Mouse (Mus musculus) lung, postnatal 36 days (tissue): ENCODE results near the gene B9d1.

ENCODE experiments used
- DNase-seq: peaks from one replicate; pipeline ENCODE4 v3.0.0; 2022; ENCODE audit warnings: mixed read lengths

The B9d1 gene

GRCm38 (mm10) chr11:61489874-61490273 lies 15.1 kb upstream of the B9d1 start:
- DNase-seq: no peak

- no peak for DNase-seq
Measured at GRCm38 (mm10) chr11:61490944-61491520, 13.9 kb upstream of the B9d1 start.

- no peak for DNase-seq
Measured at GRCm38 (mm10) chr11:61492749-61493401, 12.1 kb upstream of the B9d1 start.

- DNase-seq: peak; percentile 35
Measured at GRCm38 (mm10) chr11:61493525-61494128, 11.3 kb upstream of the B9d1 start.

GRCm38 (mm10) chr11:61494129-61494997 lies 10.6 kb upstream of the B9d1 start, which contains the start of gene Mapk7:
Gene Mapk7, minus strand, starts transcription at chr11:61494406.
- DNase-seq: peak; percentile 98

GRCm38 (mm10) chr11:61495528-61495927 lies 9.4 kb upstream of the B9d1 start:
- DNase-seq: no peak

GRCm38 (mm10) chr11:61497490-61497889 lies 7.5 kb upstream of the B9d1 start:
- no peak for DNase-seq

- peak; percentile 41 for DNase-seq
Measured at GRCm38 (mm10) chr11:61498736-61499504, 6.0 kb upstream of the B9d1 start.

- no peak for DNase-seq
Measured at GRCm38 (mm10) chr11:61503933-61504332, 1.0 kb upstream of the B9d1 start.

GRCm38 (mm10) chr11:61514953-61515352 lies 10.0 kb downstream of the B9d1 start:
- peak; percentile 82 for DNase-seq

GRCm38 (mm10) chr11:61517971-61518370 lies 13.0 kb downstream of the B9d1 start:
- no peak for DNase-seq

GRCm38 (mm10) chr11:61518871-61519270 lies 13.9 kb downstream of the B9d1 start:
- DNase-seq: no peak

GRCm38 (mm10) chr11:61519484-61520107 lies 14.7 kb downstream of the B9d1 start:
- no peak for DNase-seq

- peak; percentile 57 for DNase-seq
Measured at GRCm38 (mm10) chr11:61526872-61527271, 21.9 kb downstream of the B9d1 start.

- peak; percentile 78 for DNase-seq
Measured at GRCm38 (mm10) chr11:61529268-61529713, 24.3 kb downstream of the B9d1 start.

GRCm38 (mm10) chr11:61532820-61533219 lies 27.9 kb downstream of the B9d1 start:
- DNase-seq: peak; percentile 74

GRCm38 (mm10) chr11:61533571-61533970 lies 28.6 kb downstream of the B9d1 start:
- DNase-seq: peak; percentile 82

GRCm38 (mm10) chr11:61535530-61535929 lies 30.6 kb downstream of the B9d1 start:
- peak; percentile 71 for DNase-seq

GRCm38 (mm10) chr11:61536952-61537351 lies 32.0 kb downstream of the B9d1 start:
- DNase-seq: peak; percentile 58

- no peak for DNase-seq
Measured at GRCm38 (mm10) chr11:61537362-61537761, 32.4 kb downstream of the B9d1 start.

GRCm38 (mm10) chr11:61540642-61541041 lies 35.7 kb downstream of the B9d1 start:
- DNase-seq: no peak

GRCm38 (mm10) chr11:61541106-61541505 lies 36.2 kb downstream of the B9d1 start:
- DNase-seq: no peak
